Mouse (Mus musculus) cerebellum, adult 2 months (tissue): ENCODE results near the gene Olfr213.

Experiments
- CTCF ChIP-seq: fragments of 200-500 bp; IDR thresholded peaks from 2 replicates; pipeline ENCODE4 v1.5.1; 2011; ENCODE audit warnings: low read depth, mild to moderate bottlenecking, control low read depth, low read length, moderate library complexity, borderline replicate concordance; ENCODE audit not compliant: insufficient read depth
- POLR2A ChIP-seq: fragments of 200-500 bp; IDR thresholded peaks from 2 replicates; pipeline ENCODE4 v1.6.1; 2011; ENCODE audit warnings: low read length, control low read depth, borderline replicate concordance; ENCODE audit not compliant: insufficient read depth

GRCm38 (mm10) chr6:116538156-116538555, at the start of gene Olfr213:
- TF ChIP-seq CTCF (no peak), POLR2A (no peak)
